Mouse (Mus musculus): Measurements from ENCODE around the gene Pax3. TPM values are rescaled to one million over a fixed set of nuclear protein-coding genes. Genes with fewer than 3 reads are reported as not detected.

The Pax3 gene
- polyA plus RNA-seq, 1 experiment from 2014 or later, result not detected

- Histone ChIP-seq H3K9me3 (ENCODE audit: control insufficient read depth, low read depth, low read length) (no peaks in the 10 kb centered on the region), H3K9ac (replicated peaks; ENCODE audit: low read depth, low read length) (no peak overlapping the region), H3K27ac (ENCODE audit: low read length) (no peak overlapping the region), H3K4me3 (ENCODE audit: low read depth, low read length) (no peak overlapping the region), H3K27me3 (ENCODE audit: control insufficient read depth, insufficient read depth, low read length) (peaks cover 77% of the 10 kb centered on the region), H3K4me2 (replicated peaks; ENCODE audit: low read depth, low read length) (no peak overlapping the region), H3K4me1 (ENCODE audit: control insufficient read depth, insufficient read depth, low read length) (no peaks in the 10 kb centered on the region), H3K36me3 (ENCODE audit: control insufficient read depth, insufficient read depth, low read length) (no peaks in the 10 kb centered on the region)
- ATAC-seq (ENCODE audit: insufficient number of reproducible peaks, insufficient read depth, low FRiP score, low read depth), result no peak
- WGBS, result 3% methylated on average over 23 of the region's 23 CpGs
Measured at GRCm38 (mm10) chr1:78202466-78203085, 5.6 kb upstream of the Pax3 start.

DNA sequence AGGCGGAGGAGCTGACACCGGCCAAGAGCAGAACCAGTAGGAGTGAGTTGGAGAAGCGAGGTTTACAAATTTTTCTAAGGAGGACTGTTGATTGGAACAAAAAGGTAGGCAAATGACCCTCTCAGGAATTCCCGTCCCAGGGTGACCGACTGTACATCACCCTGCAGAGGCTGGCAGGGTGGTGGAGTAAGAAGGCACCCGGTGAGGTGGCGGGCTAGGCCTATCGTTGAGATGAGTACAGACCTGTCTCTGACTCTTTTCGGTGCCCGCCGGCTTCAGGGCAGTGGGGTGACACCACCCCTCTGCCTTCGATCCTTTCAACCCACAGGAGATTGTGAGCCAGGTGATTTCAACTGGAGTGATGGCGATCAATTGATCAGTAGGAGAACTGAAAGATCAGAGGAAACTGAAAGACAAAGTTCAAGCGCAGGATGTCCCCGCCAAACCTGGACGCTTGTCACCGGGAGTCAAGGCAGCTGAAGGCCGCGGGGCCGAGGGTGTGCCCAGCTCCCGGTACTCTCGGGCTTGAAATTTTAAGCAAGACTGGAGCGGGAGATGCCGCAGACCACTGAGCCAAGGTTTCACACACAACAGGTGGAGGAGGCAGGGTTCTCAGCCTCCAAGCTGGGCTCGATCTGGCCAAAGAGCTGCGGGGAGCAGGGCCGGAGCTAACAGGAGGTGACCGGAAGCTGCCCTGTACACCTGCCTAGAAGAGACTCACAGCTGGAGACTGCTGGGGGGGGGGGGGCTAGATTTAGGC, 4.5 kb upstream of the Pax3 start:
- 3% methylated on average over 28 of the region's 28 CpGs for WGBS
- Histone ChIP-seq H3K4me1 (ENCODE audit: control insufficient read depth, insufficient read depth, low read length) (no peaks in the 10 kb centered on the region), H3K27me3 (ENCODE audit: control insufficient read depth, insufficient read depth, low read length) (peaks cover 76% of the 10 kb centered on the region), H3K9ac (replicated peaks; ENCODE audit: low read depth, low read length) (no peak overlapping the region), H3K4me2 (replicated peaks; ENCODE audit: low read depth, low read length) (no peak overlapping the region), H3K36me3 (ENCODE audit: control insufficient read depth, insufficient read depth, low read length) (no peaks in the 10 kb centered on the region), H3K27ac (ENCODE audit: low read length) (no peak overlapping the region), H3K4me3 (ENCODE audit: low read depth, low read length) (no peak overlapping the region), H3K9me3 (ENCODE audit: control insufficient read depth, low read depth, low read length) (no peaks in the 10 kb centered on the region)
- no peak for ATAC-seq (ENCODE audit: insufficient number of reproducible peaks, insufficient read depth, low FRiP score, low read depth)

- ATAC-seq (ENCODE audit: insufficient number of reproducible peaks, insufficient read depth, low FRiP score, low read depth), result no peak
- H3K36me3 ChIP-seq (ENCODE audit: control insufficient read depth, insufficient read depth, low read length), result no peaks in the 10 kb centered on the region
- H3K27me3 ChIP-seq (ENCODE audit: control insufficient read depth, insufficient read depth, low read length), result peaks cover 75% of the 10 kb centered on the region
- no peak overlapping the region for H3K4me2 ChIP-seq (replicated peaks; ENCODE audit: low read depth, low read length)
- H3K4me3 ChIP-seq (ENCODE audit: low read depth, low read length), result no peak overlapping the region
- H3K9me3 ChIP-seq (ENCODE audit: control insufficient read depth, low read depth, low read length), result no peaks in the 10 kb centered on the region
- WGBS, result 1% methylated on average over 15 of the region's 15 CpGs
- H3K4me1 ChIP-seq (ENCODE audit: control insufficient read depth, insufficient read depth, low read length), result no peaks in the 10 kb centered on the region
- no peak overlapping the region for H3K27ac ChIP-seq (ENCODE audit: low read length)
- no peak overlapping the region for H3K9ac ChIP-seq (replicated peaks; ENCODE audit: low read depth, low read length)
Measured at GRCm38 (mm10) chr1:78200191-78200590, 3.3 kb upstream of the Pax3 start.

GRCm38 (mm10) chr1:78199221-78199620, 2.3 kb upstream of the Pax3 start:
- Histone ChIP-seq H3K9ac (replicated peaks; ENCODE audit: low read depth, low read length) (no peak overlapping the region), H3K9me3 (ENCODE audit: control insufficient read depth, low read depth, low read length) (no peaks in the 10 kb centered on the region), H3K4me2 (replicated peaks; ENCODE audit: low read depth, low read length) (no peak overlapping the region), H3K27me3 (ENCODE audit: control insufficient read depth, insufficient read depth, low read length) (peaks cover 69% of the 10 kb centered on the region), H3K4me1 (ENCODE audit: control insufficient read depth, insufficient read depth, low read length) (no peaks in the 10 kb centered on the region), H3K36me3 (ENCODE audit: control insufficient read depth, insufficient read depth, low read length) (no peaks in the 10 kb centered on the region), H3K27ac (ENCODE audit: low read length) (no peak overlapping the region), H3K4me3 (ENCODE audit: low read depth, low read length) (no peak overlapping the region)
- WGBS, result under 1% methylated on average over 9 of the region's 9 CpGs
- ATAC-seq (ENCODE audit: insufficient number of reproducible peaks, insufficient read depth, low FRiP score, low read depth), result no peak

DNA sequence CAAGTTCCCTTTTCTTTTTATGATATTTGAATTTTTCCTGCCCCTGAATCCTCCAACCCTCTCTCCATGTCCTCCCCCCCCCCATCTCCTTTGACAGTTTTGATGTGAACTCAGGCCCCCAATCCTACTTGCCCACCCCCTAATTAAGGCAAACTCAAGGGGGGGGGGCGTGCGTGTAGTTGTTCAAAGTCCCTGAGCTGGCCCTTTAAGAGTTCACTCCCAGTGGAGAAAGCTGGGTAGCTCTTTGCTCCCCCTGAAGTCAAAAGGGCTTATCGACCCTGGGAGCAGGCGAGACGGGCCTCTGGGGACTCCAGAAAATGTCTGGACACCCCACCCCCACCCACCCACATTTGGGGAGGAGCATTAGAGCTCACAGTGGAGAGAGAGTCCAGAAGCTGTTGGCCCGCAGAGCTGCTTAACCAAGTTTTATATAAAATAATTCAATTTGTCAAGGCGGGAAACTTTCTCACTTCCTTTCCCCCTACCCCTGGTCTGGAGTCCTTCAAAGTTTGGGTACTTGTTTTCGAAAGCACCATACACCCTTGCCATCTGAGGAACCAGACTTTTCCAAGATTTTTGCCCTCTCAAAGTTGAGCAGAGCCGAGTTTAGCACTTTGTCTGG, 1.5 kb upstream of the Pax3 start:
- ATAC-seq (ENCODE audit: insufficient number of reproducible peaks, insufficient read depth, low FRiP score, low read depth), result no peak
- no peak overlapping the region for H3K4me3 ChIP-seq (ENCODE audit: low read depth, low read length)
- no peaks in the 10 kb centered on the region for H3K9me3 ChIP-seq (ENCODE audit: control insufficient read depth, low read depth, low read length)
- no peaks in the 10 kb centered on the region for H3K36me3 ChIP-seq (ENCODE audit: control insufficient read depth, insufficient read depth, low read length)
- no peak overlapping the region for H3K27ac ChIP-seq (ENCODE audit: low read length)
- no peak overlapping the region for H3K9ac ChIP-seq (replicated peaks; ENCODE audit: low read depth, low read length)
- no peaks in the 10 kb centered on the region for H3K4me1 ChIP-seq (ENCODE audit: control insufficient read depth, insufficient read depth, low read length)
- no peak overlapping the region for H3K4me2 ChIP-seq (replicated peaks; ENCODE audit: low read depth, low read length)
- peaks cover 68% of the 10 kb centered on the region for H3K27me3 ChIP-seq (ENCODE audit: control insufficient read depth, insufficient read depth, low read length)
- WGBS, result 4% methylated on average over 9 of the region's 9 CpGs

DNA sequence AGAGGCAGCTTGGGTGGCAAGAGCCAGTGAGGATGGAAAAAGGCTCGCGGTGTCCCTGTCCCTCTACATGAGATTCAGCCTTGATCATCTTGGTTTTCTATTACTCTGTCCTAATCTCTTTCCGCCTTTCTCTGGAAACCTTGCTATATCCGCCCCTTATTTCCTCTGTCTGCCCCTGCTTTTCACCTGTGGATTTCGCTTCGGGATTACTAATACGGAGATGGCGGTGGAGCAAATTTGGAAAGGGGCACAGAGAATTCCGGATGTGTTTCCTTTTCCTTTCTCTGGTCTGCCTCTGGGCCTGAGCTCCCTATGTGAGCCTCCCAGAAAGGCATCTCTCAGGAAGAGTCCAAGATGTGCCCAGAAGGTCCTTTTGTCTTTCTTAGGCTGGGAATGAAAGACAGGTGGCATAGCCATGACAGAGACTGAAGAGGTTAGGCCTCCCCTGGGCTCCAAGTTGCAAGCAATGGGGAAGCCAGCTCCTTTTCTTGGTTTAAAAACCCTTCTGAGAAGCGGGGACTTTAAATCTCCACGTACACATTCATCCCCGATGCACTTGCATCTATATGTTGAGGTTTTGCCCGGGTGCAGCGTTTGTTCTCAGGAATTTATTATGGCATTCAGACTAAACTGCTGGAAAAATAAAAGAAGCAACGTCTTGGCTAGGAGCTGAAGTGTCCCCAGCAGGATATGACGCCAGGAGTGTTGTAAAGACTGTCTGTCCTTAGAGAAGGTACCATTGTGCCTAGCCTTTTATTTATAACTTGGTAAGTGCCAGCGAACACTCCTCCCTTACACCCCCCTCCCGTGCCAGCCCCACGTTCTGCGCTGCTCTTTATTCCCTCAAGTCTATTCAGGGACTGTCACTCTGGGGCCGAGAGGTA, 659 bp upstream of the Pax3 start:
- Histone ChIP-seq H3K27me3 (ENCODE audit: control insufficient read depth, insufficient read depth, low read length) (peaks cover 74% of the 10 kb centered on the region), H3K4me2 (replicated peaks; ENCODE audit: low read depth, low read length) (peak overlapping the region; percentile 24), H3K36me3 (ENCODE audit: control insufficient read depth, insufficient read depth, low read length) (no peaks in the 10 kb centered on the region), H3K9me3 (ENCODE audit: control insufficient read depth, low read depth, low read length) (no peaks in the 10 kb centered on the region), H3K27ac (ENCODE audit: low read length) (no peak overlapping the region), H3K9ac (replicated peaks; ENCODE audit: low read depth, low read length) (no peak overlapping the region), H3K4me3 (ENCODE audit: low read depth, low read length) (no peak overlapping the region), H3K4me1 (ENCODE audit: control insufficient read depth, insufficient read depth, low read length) (no peaks in the 10 kb centered on the region)
- ATAC-seq (ENCODE audit: insufficient number of reproducible peaks, insufficient read depth, low FRiP score, low read depth), result no peak
- 2% methylated on average over 21 of the region's 21 CpGs for WGBS

- ATAC-seq (ENCODE audit: insufficient number of reproducible peaks, insufficient read depth, low FRiP score, low read depth), result no peak
- Histone ChIP-seq H3K36me3 (ENCODE audit: control insufficient read depth, insufficient read depth, low read length) (no peaks in the 10 kb centered on the region), H3K4me3 (ENCODE audit: low read depth, low read length) (no peak overlapping the region), H3K9me3 (ENCODE audit: control insufficient read depth, low read depth, low read length) (no peaks in the 10 kb centered on the region), H3K27me3 (ENCODE audit: control insufficient read depth, insufficient read depth, low read length) (peaks cover 79% of the 10 kb centered on the region), H3K4me2 (replicated peaks; ENCODE audit: low read depth, low read length) (peak overlapping the region; percentile 24), H3K27ac (ENCODE audit: low read length) (no peak overlapping the region), H3K9ac (replicated peaks; ENCODE audit: low read depth, low read length) (no peak overlapping the region), H3K4me1 (ENCODE audit: control insufficient read depth, insufficient read depth, low read length) (no peaks in the 10 kb centered on the region)
- WGBS, result 1% methylated on average over 42 of the region's 42 CpGs
Measured at GRCm38 (mm10) chr1:78195771-78196712, 892 bp downstream of the Pax3 start.
